Mouse (Mus musculus): Measurements from ENCODE around the gene Cap2.

Cap2 gene

DNA sequence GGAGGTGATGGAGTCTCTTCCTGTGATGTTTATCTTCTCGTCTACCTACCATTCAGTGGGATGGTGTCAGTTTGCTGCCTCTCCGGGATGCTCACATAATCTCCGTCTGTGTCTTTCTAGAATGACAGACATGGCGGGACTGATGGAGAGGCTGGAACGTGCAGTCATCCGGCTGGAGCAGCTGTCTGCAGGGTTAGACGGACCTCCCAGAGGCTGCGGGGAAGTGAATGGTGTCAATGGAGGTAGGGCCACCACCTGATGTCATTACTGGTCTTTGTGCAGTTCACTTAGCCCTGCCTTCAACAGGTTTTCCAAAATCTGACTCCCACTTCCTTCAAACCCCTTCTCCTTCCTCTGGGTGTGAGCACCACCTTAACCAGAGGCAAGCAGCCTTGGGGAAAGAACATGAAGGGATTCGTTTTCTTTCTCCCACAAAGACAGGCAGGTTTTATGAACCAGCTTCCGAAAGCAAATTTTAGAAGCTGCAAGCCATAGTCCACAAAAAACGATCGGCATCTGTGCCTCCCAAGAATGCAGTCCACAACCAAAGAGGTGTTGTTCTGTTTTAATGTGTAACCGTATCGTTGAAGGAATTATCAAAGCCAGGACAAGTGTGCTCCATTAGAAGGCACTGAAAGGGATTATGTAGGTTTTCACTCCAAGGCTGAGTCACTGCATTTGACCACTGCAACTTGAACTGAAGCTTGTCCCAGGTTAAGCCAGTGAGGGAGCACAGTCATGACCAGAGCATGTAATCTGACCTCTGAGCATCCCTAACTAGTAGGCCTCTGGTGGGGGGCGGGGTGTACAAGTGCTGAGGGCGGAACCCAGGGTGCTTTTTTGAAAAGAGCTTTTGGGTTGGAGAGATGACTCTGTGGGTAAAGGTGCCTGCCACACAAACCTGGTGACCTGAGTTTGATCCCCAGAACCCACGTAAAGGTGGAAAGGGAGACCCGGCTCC lies 23.9 kb downstream of the Cap2 start:
- DNase-seq (ENCODE audit: low read depth, low spot score): peak; percentile 29

- DNase-seq (ENCODE audit: low read depth, low spot score): no peak
Observed at GRCm38 (mm10) chr13:46526645-46527044, 25.0 kb downstream of the Cap2 start.

- no peak for DNase-seq (ENCODE audit: low read depth, low spot score)
Observed at GRCm38 (mm10) chr13:46527340-46527739, 25.7 kb downstream of the Cap2 start.

- DNase-seq (ENCODE audit: low read depth, low spot score): no peak
Observed at GRCm38 (mm10) chr13:46529037-46529436, 27.4 kb downstream of the Cap2 start.

DNA sequence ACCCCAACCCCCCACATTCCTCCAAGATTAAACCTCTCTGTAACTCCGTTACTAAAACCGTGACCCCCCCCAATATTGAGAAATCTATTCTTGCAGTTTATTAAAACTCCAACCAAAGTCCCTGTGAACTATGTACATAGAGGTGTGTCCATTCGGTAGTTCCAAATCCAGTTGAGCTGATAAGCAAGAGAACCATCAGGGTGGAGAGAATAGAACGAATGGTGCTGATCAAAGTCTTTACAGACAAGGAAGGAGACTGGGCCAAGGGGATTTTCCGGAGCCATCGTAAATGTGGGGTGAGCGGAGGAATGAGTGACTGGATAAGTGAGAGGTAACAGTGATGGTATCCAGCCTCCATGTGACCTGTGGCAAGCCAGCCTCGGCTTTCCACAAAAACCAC lies 28.9 kb downstream of the Cap2 start:
- no peak for DNase-seq (ENCODE audit: low read depth, low spot score)

GRCm38 (mm10) chr13:46531676-46532075 lies 30.0 kb downstream of the Cap2 start:
- DNase-seq (ENCODE audit: low read depth, low spot score): no peak

DNA sequence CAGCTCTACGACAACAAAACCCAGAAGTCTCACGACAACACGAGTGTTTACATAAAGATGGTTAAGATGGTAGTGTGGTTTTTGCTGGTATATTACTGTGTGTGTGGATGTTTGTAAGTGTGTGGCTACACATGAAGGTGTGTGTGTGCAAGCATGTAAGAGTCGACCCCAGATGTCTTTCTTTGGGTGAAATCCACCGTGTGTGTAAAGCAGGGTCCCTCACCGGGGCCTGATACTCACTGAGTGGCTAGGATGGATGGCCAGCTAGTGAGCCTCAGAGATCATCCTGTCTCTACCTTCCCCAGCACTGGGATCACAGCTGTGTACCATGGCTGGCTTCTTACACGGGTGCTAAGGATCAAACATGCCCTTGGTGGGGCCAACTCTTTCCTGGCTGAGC lies 30.6 kb downstream of the Cap2 start:
- no peak for DNase-seq (ENCODE audit: low read depth, low spot score)

GRCm38 (mm10) chr13:46533342-46534129 lies 31.9 kb downstream of the Cap2 start:
- DNase-seq (ENCODE audit: low read depth, low spot score): no peak

DNA sequence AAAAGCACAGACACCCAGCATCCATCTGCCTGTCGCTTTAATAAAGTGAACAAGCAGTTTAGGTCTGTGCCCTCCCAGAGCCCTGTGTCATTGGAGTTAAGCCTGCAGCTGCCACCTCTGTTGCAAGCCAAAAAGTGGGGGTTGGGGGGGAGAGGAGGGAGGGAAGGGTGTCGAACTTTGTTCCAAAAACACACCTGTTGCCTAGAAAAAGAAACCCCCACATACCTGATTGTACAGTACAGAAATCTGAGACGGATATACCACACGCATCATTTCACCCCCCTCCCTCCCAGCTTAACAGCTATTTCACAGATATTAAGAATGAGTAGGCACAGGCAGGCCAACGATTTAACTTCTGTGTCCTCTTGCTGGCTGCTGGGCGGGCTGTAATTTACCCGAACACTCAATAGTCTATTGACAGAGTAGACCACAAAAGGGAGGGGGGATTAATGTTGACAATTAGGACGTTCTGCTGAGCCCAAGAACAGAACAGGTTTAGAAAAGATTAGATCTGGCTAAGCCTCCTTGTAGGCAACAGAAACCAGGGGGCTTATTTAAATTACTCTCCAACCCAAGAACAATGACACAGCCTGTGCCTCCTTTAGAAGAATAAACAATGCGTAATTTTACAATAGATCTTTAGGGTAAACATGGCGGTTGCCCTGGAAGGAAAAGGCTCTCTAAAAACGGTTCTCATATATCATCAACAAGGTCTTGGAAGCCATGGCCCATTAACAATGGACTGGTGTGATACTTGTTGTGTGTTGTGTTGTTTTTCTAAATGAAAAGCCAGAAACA lies 32.7 kb downstream of the Cap2 start:
- DNase-seq (ENCODE audit: low read depth, low spot score): no peak

- DNase-seq (ENCODE audit: low read depth, low spot score): peak; percentile 45
Observed at GRCm38 (mm10) chr13:46534969-46535785, 33.5 kb downstream of the Cap2 start.

DNA sequence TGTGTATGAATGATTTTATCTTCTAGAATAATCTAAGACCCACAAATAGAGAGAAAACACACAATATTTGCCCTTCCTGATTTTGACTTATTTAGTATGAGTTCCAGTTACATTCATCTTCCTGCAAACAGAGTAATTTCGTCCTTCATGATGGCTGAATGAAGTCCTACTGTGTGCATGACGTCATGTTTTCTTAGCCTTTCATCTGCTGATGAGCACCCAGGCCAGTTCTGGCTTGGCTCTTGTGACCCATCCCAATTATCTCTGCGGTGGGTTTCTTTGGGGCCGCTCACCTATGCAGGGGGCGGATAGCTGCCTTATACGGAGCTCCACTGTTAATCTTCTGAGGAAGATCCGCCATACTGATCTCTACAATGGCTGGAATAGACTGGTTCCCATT lies 37.6 kb downstream of the Cap2 start:
- DNase-seq (ENCODE audit: low read depth, low spot score): no peak

DNA sequence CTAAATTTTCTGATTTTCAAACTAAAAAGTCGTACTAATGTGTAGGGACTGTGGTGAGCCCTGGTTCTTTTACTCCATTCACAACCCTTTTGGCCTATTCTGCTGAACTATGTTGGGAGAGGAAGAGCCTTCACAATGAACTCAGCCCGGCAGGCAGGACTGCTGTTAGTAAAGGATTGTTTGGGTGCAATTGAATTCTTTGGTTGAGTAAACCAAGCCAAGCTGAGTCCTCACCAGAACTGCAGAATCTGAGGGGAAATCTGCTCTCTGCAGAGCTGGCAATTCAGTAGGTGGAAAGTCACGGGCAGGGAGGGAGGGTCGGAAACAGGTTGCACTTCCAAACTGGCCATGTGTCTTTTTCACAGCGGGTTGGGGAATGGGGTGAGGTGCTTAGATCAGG lies 39.3 kb downstream of the Cap2 start:
- DNase-seq (ENCODE audit: low read depth, low spot score): no peak

DNA sequence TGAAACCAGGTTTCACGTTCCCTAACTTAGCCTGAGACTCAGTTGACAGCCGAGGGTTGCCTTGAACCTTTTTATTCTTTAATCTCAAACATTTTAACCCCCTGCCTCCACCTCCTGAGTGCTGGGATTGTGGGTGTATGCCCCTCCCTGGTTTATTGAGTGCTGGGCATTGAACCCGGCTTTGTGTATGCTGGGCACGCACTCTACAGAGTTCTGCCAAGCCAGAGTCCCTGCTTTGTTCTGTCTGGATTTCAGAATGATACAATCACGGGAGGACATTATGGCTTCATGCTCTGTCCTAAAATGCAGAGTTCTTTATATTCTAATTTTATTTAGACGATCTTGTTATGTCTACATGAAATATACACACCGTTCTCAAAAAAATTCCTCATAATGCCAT lies 41.1 kb downstream of the Cap2 start:
- DNase-seq (ENCODE audit: low read depth, low spot score): no peak

GRCm38 (mm10) chr13:46544608-46545007 lies 43.0 kb downstream of the Cap2 start:
- DNase-seq (ENCODE audit: low read depth, low spot score): no peak

GRCm38 (mm10) chr13:46545081-46545480 lies 43.4 kb downstream of the Cap2 start:
- DNase-seq (ENCODE audit: low read depth, low spot score): no peak

GRCm38 (mm10) chr13:46546846-46547245 lies 45.2 kb downstream of the Cap2 start:
- DNase-seq (ENCODE audit: low read depth, low spot score): no peak

- DNase-seq (ENCODE audit: low read depth, low spot score): no peak
Observed at GRCm38 (mm10) chr13:46547253-46547652, 45.6 kb downstream of the Cap2 start.

DNA sequence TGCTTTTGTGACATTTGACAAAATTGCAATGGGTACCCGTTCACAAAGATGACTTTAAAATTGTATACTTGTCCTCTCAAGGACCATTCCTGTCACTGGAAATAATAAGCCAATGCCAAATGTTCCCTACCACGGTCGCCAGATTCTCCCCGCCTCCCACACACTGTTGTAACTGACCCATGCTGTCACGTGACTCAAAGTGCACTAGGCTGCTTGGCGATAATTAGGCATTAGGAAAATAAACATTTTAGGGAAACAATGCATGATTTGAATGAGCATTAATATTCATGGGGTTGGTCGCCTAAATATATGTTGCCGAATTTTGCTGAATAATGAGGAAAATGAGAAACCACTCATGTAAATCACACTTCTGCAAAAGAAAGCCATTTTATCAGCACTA lies 46.5 kb downstream of the Cap2 start:
- no peak for DNase-seq (ENCODE audit: low read depth, low spot score)

GRCm38 (mm10) chr13:46548600-46549179 lies 47.0 kb downstream of the Cap2 start:
- no peak for DNase-seq (ENCODE audit: low read depth, low spot score)

DNA sequence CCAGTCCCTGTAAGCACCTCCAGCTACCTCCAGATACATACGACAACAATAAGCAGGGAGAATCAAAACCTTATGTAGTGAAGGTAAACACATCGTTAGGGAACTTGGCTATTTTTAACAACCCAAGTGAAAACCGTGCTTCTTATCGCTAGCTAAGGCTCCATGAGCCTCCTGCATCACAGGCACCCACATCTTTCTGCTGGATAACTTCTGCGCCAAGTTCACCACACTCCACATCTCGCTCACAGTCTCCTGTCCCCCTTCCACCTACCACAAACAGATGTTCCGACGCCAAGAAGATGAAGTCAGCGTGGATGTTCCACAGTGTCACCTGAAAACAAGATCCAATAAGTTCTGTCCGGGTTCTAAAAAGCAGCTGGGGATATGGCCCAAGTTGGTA lies 49.0 kb downstream of the Cap2 start:
- no peak for DNase-seq (ENCODE audit: low read depth, low spot score)

GRCm38 (mm10) chr13:46554736-46555135 lies 53.1 kb downstream of the Cap2 start:
- DNase-seq (ENCODE audit: low read depth, low spot score): no peak

All from ZHBTc4 (cell line).